Mouse (Mus musculus) embryonic facial prominence, embryonic 10.5 days (tissue): Measurements from ENCODE around the gene Btd. TPM values are rescaled to one million over a fixed set of nuclear protein-coding genes. Genes with fewer than 3 reads are reported as not detected.
A peak's percentile ranks its signal among the peaks of the same experiment; 100 is the strongest.

Experiments used
- DNase-seq: peaks from one replicate; pipeline ENCODE4 v3.0.0-alpha.2; 2017; ENCODE audit warnings: low spot score
- H3K27ac ChIP-seq: fragments of 300-500 bp; sonication (generic); replicated peaks from 2 replicates; pipeline ENCODE4 v1.5.1; 2016; ENCODE audit warnings: mild to moderate bottlenecking
- H3K27me3 ChIP-seq: fragments of 300-500 bp; sonication (generic); replicated peaks from 2 replicates; pipeline ENCODE4 v1.6.1; 2016; ENCODE audit warnings: low read depth, mild to moderate bottlenecking; ENCODE audit not compliant: poor library complexity, severe bottlenecking
- H3K36me3 ChIP-seq: fragments of 300-500 bp; sonication (generic); replicated peaks from 2 replicates; pipeline ENCODE4 v1.6.1; 2016; ENCODE audit warnings: mild to moderate bottlenecking, moderate library complexity
- H3K4me1 ChIP-seq: fragments of 300-500 bp; sonication (generic); 2 replicates; pipeline ENCODE4 v1.6.1; 2016
- H3K4me3 ChIP-seq: fragments of 300-500 bp; sonication (generic); 2 replicates; pipeline ENCODE4 v1.5.1; 2016; ENCODE audit warnings: mild to moderate bottlenecking, moderate library complexity
- H3K9me3 ChIP-seq: fragments of 300-500 bp; sonication (generic); 2 replicates; pipeline ENCODE4 v1.6.1; 2016; ENCODE audit warnings: mild to moderate bottlenecking
- WGBS: fragments of 180-500 bp; shearing (Covaris S2); methylation state at CpG from one replicate; pipeline ENCODE4 v1.1.7; 2016; 5-methylcytosine and 5-hydroxymethylcytosine counted together
- polyA plus RNA-seq: library from polyadenylated mRNA; unstranded; fragments of >200 nt; fragmentation: Nextera tagmentation; extraction: Ambion mirVana; gene quantifications from 2 replicates; pipeline ENCODE4 v1.2.1, GENCODE M21; 2016

The Btd gene
- polyA plus RNA-seq, 1 experiment from 2014 or later, result 15.2 TPM

DNA sequence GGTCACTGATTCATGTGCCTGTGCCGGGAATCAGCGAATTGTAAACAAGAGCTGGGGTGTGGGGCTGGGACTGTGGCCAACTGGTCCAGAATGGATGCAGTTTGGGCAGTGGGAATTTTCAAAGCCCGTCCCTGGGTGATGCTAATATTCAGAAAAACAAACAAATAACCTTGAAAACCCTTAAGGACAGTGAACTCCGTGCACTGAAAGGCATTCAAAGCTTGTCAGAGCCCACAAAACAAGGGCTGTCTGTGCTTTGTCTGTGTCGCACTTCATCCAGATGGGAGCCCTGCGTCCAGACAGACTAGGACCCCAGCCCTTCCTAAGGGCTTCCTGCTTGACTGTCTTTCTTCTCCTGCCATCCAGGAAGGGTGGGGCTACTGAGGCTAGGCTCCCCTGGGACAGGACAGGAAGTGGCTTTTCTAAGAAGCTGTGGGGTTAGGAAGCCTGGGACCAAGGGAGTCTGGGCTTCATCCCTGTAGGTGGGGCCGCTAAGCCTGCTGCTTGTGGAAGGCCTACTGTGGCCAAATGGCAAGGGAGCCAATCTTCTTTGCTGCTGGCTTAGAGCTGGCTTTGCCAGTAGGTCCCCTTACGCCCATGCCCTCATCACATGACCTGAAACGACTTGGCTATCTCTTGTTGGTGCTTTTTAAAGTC lies 21.9 kb downstream of the Btd start:
- Histone ChIP-seq H3K36me3 (peaks cover 12% of the 10 kb centered on the region), H3K9me3 (no peaks in the 10 kb centered on the region), H3K4me1 (peaks cover 63% of the 10 kb centered on the region), H3K4me3 (peak overlapping the region; percentile 55), H3K27me3 (no peaks in the 10 kb centered on the region), H3K27ac (peak overlapping the region; percentile 94)
- DNase-seq, result peak; percentile 51
- WGBS, result 29% methylated on average over 9 of the region's 9 CpGs

DNA sequence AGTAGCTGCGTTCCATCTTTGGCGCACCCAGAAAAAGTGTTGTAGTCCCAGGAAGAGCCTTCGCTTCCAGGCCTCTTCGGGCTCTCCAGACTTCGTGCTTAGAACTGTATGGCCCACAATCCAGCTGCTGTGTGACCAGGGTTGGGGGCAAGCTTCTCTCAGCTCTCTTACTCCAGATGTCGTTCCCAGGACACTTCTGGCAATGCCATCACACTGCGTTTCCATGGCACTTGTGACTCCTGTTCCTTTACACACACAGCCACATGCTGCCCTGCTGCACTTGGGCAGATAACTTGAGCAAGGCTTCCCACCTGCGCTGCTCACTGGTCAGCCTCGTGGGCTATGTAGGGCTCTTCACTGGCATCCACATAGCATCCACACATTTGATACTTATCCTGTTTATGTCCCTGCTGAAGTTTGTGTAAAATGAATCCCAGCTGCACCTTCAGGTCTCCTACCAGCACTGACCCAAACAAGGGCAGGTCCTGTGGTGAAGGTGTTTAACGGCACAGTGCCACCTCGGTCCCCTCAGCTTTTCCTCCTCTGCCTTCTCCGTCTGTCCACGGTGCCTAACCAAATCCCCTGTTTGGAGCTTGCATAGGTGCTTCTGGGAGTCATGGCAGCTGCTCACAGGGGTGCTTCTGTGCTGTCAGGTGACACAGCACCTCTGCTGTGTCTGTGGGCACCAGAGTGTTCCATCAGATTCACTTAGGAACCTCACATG lies 22.7 kb downstream of the Btd start:
- 89% methylated on average over 13 of the region's 13 CpGs for WGBS
- H3K27ac ChIP-seq, result peak overlapping the region; percentile 94
- no peaks in the 10 kb centered on the region for H3K27me3 ChIP-seq
- peaks cover 14% of the 10 kb centered on the region for H3K36me3 ChIP-seq
- peaks cover 58% of the 10 kb centered on the region for H3K4me1 ChIP-seq
- no peaks in the 10 kb centered on the region for H3K9me3 ChIP-seq
- H3K4me3 ChIP-seq, result no peak overlapping the region
- no peak for DNase-seq

DNA sequence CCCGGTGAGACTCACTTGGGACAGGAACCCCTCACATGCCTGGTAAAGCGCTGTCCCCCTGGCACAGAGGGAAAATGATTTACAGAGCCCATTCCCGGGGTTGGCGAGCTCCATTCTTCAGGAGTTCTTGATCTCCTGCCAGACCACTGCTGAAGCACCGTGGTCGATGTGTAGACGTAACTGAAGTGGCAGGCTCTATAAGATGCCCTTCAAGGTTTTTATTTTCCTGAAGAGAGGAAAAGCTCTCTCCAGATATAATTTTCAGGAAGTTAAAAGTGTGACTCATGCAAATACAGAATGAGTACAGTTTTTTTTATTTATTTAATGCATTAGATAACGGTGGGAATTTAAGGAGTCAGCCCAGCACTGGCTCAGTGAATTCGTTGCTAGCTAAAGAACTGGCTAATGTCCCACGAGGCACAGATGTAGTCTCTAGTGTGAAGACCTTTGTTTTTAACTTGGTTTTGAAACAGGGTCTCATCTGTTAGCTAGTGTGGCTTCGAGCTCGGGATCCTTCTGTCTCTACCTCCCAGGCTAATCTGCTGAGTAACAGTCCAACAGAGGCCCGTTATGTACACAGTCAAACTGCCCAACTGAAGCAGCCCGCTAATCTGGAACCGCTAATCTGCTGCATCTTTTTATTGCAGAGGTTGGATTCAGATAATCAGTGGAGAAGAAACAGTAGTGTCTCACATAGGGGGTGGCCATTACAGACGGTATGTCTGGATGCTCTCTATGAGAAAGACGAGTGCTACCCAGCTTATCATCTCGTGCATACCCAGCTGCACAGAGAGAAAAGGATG lies 23.5 kb downstream of the Btd start:
- H3K36me3 ChIP-seq, result peaks cover 14% of the 10 kb centered on the region
- H3K4me3 ChIP-seq, result no peak overlapping the region
- no peaks in the 10 kb centered on the region for H3K9me3 ChIP-seq
- DNase-seq, result no peak
- 82% methylated on average over 18 of the region's 18 CpGs for WGBS
- no peaks in the 10 kb centered on the region for H3K27me3 ChIP-seq
- peak overlapping the region; percentile 94; the same call in 1 of the 2 replicates for H3K27ac ChIP-seq
- H3K4me1 ChIP-seq, result peaks cover 60% of the 10 kb centered on the region

DNA sequence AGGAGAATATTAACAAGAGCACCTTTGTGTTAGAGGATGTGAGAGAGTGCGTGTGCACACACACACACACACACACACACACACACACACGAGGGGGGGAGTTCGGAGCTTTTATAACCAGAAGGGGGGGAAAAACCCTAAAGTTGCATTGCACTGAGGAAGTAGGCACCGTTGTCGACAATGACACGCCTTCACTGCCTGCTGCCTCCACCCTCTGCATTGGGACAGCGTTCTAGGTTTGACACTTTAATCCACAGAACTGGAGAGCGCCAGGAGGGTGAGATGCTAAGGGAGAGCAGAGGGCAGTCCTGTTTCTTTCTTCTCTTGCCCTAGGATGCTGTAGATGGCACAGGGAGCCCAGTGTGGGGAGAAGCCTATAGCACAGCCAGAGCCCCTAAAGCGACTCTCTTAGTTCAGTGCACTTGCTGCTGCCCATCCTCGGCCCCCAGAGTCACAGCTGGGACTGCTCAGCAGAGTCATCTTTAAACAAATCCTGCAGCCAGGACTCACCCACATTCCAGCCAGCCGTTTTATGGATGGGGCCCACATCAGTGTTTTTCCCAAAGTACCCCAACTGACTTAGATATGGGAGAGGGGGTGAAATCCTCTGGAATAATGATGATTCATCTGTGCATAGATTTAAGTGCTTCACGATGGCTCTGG lies 24.2 kb downstream of the Btd start:
- H3K9me3 ChIP-seq, result no peaks in the 10 kb centered on the region
- no peak for DNase-seq
- no peak overlapping the region for H3K4me3 ChIP-seq
- peak overlapping the region; percentile 36; the same call in 1 of the 2 replicates for H3K27ac ChIP-seq
- H3K27me3 ChIP-seq, result no peaks in the 10 kb centered on the region
- WGBS, result 72% methylated on average over 12 of the region's 12 CpGs
- peaks cover 14% of the 10 kb centered on the region for H3K36me3 ChIP-seq
- peaks cover 60% of the 10 kb centered on the region for H3K4me1 ChIP-seq

DNA sequence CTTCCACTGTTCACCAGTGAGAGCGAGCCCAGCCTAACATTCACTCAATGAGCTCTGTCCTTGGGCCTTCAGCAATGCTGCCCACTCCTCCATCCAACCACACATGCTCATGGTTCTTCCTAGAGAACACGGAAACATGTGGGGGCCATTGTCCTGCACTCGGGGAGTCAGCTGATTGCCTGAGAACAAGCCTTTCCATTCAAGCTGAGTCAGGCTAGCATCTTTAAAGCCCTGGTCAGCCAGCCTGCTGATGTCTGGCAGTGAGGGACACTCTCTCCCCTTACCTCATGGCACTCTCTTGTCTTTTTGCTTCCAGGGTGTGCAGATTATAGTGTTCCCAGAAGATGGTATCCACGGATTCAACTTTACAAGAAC lies 24.7 kb downstream of the Btd start:
- Histone ChIP-seq H3K4me3 (no peak overlapping the region), H3K4me1 (peaks cover 58% of the 10 kb centered on the region), H3K36me3 (peaks cover 14% of the 10 kb centered on the region), H3K27me3 (no peaks in the 10 kb centered on the region), H3K27ac (0 out of 2 replicates have a peak overlapping the region, but pooled peaks have one; percentile 36), H3K9me3 (no peaks in the 10 kb centered on the region)
- no peak for DNase-seq
- WGBS, result 81% methylated on average over 4 of the region's 4 CpGs

DNA sequence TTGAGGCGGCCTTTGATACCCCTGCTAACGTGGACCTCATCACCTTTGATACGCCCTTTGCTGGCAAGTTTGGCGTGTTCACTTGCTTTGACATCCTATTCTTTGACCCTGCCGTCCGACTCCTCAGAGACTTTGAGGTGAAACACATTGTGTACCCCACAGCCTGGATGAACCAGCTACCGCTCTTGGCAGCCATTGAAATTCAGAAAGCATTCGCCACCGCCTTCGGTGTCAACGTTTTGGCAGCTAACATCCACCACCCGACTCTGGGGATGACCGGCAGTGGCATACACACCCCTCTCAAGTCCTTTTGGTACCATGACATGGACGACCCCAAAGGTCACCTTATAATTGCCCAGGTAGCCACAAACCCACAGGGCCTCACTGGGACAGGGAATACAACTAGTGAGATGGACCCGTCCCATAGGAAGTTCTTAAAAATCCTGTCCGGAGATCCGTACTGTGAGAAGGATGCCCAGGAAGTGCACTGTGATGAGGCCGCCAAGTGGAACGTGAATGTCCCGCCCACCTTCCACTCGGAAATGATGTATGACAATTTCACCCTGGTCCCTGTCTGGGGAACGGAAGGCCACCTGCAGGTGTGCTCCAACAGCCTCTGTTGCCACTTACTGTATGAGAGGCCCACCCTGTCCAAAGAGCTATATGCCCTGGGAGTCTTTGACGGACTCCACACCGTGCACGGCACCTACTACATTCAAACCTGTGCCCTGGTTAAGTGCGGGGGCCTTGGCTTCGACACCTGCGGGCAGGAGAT lies 26.3 kb downstream of the Btd start:
- DNase-seq, result no peak
- Histone ChIP-seq H3K9me3 (no peaks in the 10 kb centered on the region), H3K27me3 (no peaks in the 10 kb centered on the region), H3K4me3 (no peak overlapping the region), H3K27ac (0 out of 2 replicates have a peak overlapping the region, but pooled peaks have one; percentile 54), H3K4me1 (peaks cover 48% of the 10 kb centered on the region), H3K36me3 (peaks cover 14% of the 10 kb centered on the region)
- 96% methylated on average over 28 of the region's 28 CpGs for WGBS

DNA sequence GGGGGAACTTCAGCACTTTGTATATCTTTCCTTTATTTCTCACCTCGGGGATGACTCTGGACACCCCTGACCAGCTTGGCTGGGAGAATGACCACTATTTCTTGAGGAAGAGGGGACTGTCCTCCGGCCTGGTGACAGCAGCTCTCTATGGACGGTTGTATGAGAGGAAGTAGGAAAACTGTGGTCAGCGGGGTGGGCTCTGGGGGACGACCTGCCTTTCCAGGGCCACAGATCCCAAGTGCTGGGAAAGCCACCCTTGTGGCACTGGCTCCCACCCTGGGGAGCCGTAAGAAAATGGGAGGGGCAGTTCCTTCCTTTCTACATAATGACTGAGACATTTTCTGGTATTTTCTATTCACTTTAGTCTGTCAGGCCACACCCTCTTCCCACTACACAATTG lies 26.9 kb downstream of the Btd start:
- Histone ChIP-seq H3K36me3 (peaks cover 14% of the 10 kb centered on the region), H3K4me3 (no peak overlapping the region), H3K27me3 (no peaks in the 10 kb centered on the region), H3K27ac (peak overlapping the region; percentile 54; the same call in 1 of the 2 replicates), H3K9me3 (no peaks in the 10 kb centered on the region), H3K4me1 (peaks cover 41% of the 10 kb centered on the region)
- no peak for DNase-seq
- WGBS, result 85% methylated on average over 6 of the region's 6 CpGs

DNA sequence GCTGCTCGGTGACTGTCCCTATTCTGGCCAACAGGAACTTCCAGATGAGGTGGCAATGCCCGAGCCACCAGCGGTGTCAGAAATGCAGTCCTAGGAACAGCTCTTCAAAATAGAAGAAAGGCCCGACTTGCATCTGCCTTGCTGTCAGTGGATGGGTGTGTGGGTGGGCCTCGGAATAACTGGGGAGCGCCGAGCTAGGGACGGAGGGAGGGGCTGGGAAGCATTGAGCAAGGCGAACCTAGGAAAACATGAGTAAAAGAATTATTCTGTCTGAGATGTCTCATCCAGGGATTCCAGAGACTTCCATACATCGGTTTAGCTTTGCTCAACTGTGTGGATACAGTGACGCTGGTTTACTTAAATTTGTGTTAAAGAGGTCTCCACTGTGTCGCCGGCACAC lies 27.5 kb downstream of the Btd start:
- no peak for DNase-seq
- Histone ChIP-seq H3K36me3 (peaks cover 14% of the 10 kb centered on the region), H3K27ac (peak overlapping the region; percentile 61), H3K9me3 (no peaks in the 10 kb centered on the region), H3K4me1 (peaks cover 36% of the 10 kb centered on the region), H3K4me3 (no peak overlapping the region), H3K27me3 (no peaks in the 10 kb centered on the region)
- WGBS, result 88% methylated on average over 13 of the region's 13 CpGs

DNA sequence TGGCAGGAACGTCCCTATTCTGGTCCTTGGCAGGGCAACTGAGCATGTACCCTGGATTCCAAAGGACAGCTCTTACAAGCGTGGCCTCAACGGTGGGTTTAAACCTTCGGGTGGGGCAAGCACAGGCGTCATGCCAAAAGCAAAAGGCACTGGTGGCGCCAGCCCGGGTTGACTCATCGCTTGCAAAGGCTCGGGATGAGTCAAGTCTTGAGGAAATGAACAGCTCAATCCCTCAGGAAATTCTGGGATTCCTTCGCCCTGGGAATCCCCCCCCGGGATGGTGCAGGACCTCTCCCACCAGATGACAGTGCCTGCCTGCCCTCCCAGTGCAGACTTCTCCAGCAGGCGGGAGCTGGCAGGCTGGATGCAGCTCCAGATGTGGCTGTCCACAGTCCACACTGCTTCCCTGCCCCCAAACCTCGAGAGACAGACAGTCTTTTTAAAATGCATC lies 28.4 kb downstream of the Btd start:
- Histone ChIP-seq H3K36me3 (peaks cover 14% of the 10 kb centered on the region), H3K4me3 (no peak overlapping the region), H3K27me3 (no peaks in the 10 kb centered on the region), H3K4me1 (peaks cover 28% of the 10 kb centered on the region), H3K9me3 (no peaks in the 10 kb centered on the region), H3K27ac (peak overlapping the region; percentile 58)
- 81% methylated on average over 13 of the region's 13 CpGs for WGBS
- DNase-seq, result no peak

DNA sequence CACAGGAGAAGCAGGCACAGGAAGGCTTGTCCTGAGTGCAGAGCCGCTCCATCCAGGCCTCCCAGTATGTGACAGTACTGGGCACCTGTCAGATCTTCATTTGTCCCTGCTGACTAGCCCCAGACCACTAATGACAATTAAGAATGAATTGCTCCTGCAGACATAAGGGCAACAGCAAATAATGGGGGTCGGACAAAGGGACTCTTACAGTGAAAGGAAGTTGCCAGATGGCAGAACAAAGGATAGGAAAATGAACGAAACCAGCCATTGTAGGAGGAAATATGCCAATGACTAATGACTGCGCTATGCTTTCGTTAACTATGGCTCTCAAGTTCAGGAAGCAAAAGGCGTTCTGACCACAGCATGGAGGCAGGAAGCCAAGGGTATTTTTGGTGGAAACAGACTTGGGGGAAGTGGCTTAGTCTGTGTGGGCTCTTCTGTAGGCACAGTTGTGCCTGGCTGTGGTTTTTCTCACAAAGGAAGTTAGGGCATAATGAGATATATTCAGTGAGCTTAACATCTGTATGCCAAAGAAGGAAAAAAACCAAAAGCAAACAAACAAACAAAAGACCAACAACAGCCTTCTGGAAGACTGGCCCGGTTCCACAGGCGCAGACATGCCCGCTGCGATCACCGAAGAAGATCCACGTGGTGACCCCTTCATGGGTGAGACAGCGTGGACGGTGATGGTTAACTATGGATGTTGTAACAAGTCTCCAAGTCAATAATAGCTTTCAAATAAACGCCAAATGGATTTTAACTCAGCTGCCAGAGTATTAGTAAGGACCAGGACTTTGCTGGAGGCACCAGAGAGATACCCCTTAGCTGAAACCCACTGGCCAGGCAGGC lies 29.0 kb downstream of the Btd start:
- no peaks in the 10 kb centered on the region for H3K9me3 ChIP-seq
- peaks cover 14% of the 10 kb centered on the region for H3K36me3 ChIP-seq
- peak overlapping the region; percentile 69 for H3K27ac ChIP-seq
- 82% methylated on average over 15 of the region's 15 CpGs for WGBS
- H3K27me3 ChIP-seq, result no peaks in the 10 kb centered on the region
- peak; percentile 10 for DNase-seq
- no peak overlapping the region for H3K4me3 ChIP-seq
- H3K4me1 ChIP-seq, result peaks cover 26% of the 10 kb centered on the region
